ENCODE assay signal across 21 mouse cellular contexts in the genomic region with DNA sequence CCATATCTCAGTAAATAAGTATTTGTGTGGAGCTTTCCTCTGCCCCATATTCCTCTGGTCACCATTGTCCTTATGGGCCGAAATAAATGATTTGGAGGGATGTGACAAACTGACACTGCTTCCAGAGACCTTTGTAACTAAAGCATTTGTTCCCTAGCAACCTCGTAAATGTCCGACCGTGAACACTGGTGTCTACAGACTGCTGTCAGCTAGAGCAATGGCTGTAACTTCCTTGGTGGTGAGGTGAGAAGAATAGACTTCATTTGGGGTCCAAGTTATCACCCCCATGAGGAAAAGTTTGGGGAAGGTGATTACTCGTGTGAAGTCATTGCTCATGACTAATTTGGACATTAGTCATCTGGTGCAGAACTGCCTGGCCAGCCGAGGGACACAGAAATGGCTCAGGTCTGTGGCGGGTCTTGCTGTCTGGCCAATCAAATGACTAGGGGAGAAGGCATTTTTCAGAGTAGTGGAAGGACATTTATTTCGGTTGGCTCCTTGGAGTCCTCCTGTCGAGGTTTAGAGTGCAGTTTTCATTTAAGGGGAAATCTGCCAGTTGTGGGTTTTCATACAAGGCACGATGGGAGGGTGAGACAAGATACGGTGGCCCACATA.
DNase-seq lines count a peak whose midpoint lies in the region; ATAC-seq and TF ChIP-seq lines count a peak whose summit lies in the region.
"Had no signal": no experiment of that assay in that cellular context is flagged by ENCODE, and none has a peak within 500 bp of the region (broad histone marks: within the 10 kb centered on the region; RNA-seq: fewer than 3 reads in every experiment).

No protein-coding gene starts in this region.

- no peak for TF ChIP-seq CTCF in midbrain, postnatal 0 days (IDR thresholded peaks at IDR 0.05)

- peaks cover 8% of the 10 kb centered on the region for H3K4me1 ChIP-seq in midbrain, embryonic 10.5 days
- no peaks in the 10 kb centered on the region for H3K4me1 ChIP-seq in midbrain, postnatal 0 days (ENCODE audit: insufficient read depth, low read length)
- H3K4me1 ChIP-seq: embryonic facial prominence, embryonic 12.5 days; heart, embryonic 15.5 days had no signal

- no peak overlapping the region for H3K27ac ChIP-seq in midbrain, embryonic 10.5 days (replicated peaks)
- no peak overlapping the region for H3K27ac ChIP-seq in midbrain, postnatal 0 days (ENCODE audit: low read depth, low read length)
- H3K27ac ChIP-seq: embryonic facial prominence, embryonic 12.5 days; forebrain, embryonic 13.5 days; heart, embryonic 15.5 days; hindbrain, embryonic 10.5 days; hindbrain, embryonic 14.5 days had no signal

- no peak overlapping the region for H3K4me3 ChIP-seq in midbrain, embryonic 10.5 days
- H3K4me3 ChIP-seq in midbrain, postnatal 0 days (ENCODE audit: low read depth, low read length), result no peak overlapping the region
- H3K4me3 ChIP-seq: embryonic facial prominence, embryonic 12.5 days; forebrain, embryonic 13.5 days; heart, embryonic 15.5 days; hindbrain, embryonic 10.5 days had no signal

- H3K9me3 ChIP-seq in midbrain, embryonic 10.5 days (replicated peaks), result no peaks in the 10 kb centered on the region
- no peaks in the 10 kb centered on the region for H3K9me3 ChIP-seq in midbrain, postnatal 0 days (ENCODE audit: low read length)
- H3K9me3 ChIP-seq: embryonic facial prominence, embryonic 12.5 days; forebrain, embryonic 13.5 days; heart, embryonic 15.5 days; hindbrain, embryonic 10.5 days had no signal

- intact Hi-C loops in heart, postnatal 25 days (cut with DNase I), result no loop called here

- 83% methylated on average over 11 of the region's 11 CpGs for WGBS in midbrain, embryonic 10.5 days
- WGBS in midbrain, postnatal 0 days, result 70% methylated on average over 11 of the region's 11 CpGs

- ATAC-seq in midbrain, postnatal 0 days (ENCODE audit: low FRiP score), result no peak
- ATAC-seq: forebrain, embryonic 13.5 days; forebrain, postnatal 0 days; Patski had no signal

- peak; percentile 51 for DNase-seq in heart, adult 11 months
- no peak for DNase-seq in heart, postnatal 25 days (ENCODE audit: low spot score)
- DNase-seq in midbrain, embryonic 10.5 days (ENCODE audit: low spot score), result peak; percentile 8
- no peak for DNase-seq in midbrain, postnatal 0 days (ENCODE audit: low spot score)
- peak; percentile 24 for DNase-seq in ZHBTc4 (ENCODE audit: low read depth, low spot score)
- no peak for DNase-seq in natural killer cell, adult 2 months (ENCODE audit: low spot score in 2 of 2)
- DNase-seq: adrenal gland, adult 8-10 months; adrenal gland, postnatal 36 days; cerebellum, adult 2 months; cerebellum, postnatal 10 days; forebrain, postnatal 0 days; gastrocnemius, postnatal 14 days; heart, postnatal 14 days had no signal

- no peak overlapping the region for H3K4me2 ChIP-seq in midbrain, postnatal 0 days (ENCODE audit: low read depth, low read length, poor library complexity, severe bottlenecking)
- H3K4me2 ChIP-seq: embryonic facial prominence, embryonic 12.5 days; forebrain, embryonic 13.5 days; heart, embryonic 11.5 days; heart, embryonic 15.5 days; hindbrain, embryonic 14.5 days had no signal

- 0 out of 2 replicates have a peak, but pooled peaks cover 3% of the 10 kb centered on the region for H3K27me3 ChIP-seq in midbrain, embryonic 10.5 days (ENCODE audit: low read depth, poor library complexity, severe bottlenecking)
- H3K27me3 ChIP-seq in midbrain, postnatal 0 days (ENCODE audit: insufficient read depth, low read length), result no peaks in the 10 kb centered on the region
- H3K27me3 ChIP-seq: CH12.LX; embryonic facial prominence, embryonic 12.5 days; forebrain, embryonic 13.5 days; heart, embryonic 15.5 days had no signal

- H3K9ac ChIP-seq in midbrain, postnatal 0 days (replicated peaks; ENCODE audit: low read length, poor library complexity, severe bottlenecking), result no peak overlapping the region
- H3K9ac ChIP-seq: embryonic facial prominence, embryonic 12.5 days; forebrain, embryonic 13.5 days; forebrain, postnatal 0 days; heart, embryonic 15.5 days; hindbrain, embryonic 14.5 days had no signal

- peaks cover 7% of the 10 kb centered on the region for H3K36me3 ChIP-seq in midbrain, embryonic 10.5 days
- H3K36me3 ChIP-seq in midbrain, postnatal 0 days (ENCODE audit: insufficient read depth, low read length), result no peaks in the 10 kb centered on the region
- H3K36me3 ChIP-seq: embryonic facial prominence, embryonic 12.5 days; heart, embryonic 15.5 days had no signal

Comparison
In these comparisons a context has a peak if more than half of its experiments do, and no peak if none do; other contexts are left out.
1. DNase-seq: peak in heart, adult 11 months (single experiment), midbrain, embryonic 10.5 days (single experiment) and ZHBTc4 (single experiment); none in heart, postnatal 25 days (single experiment), midbrain, postnatal 0 days (single experiment) and natural killer cell, adult 2 months (0 of 2).